Mouse (Mus musculus) ES-Bruce4 (cell line): Measurements from ENCODE around the gene Pfdn4. TPM values are rescaled to one million over a fixed set of nuclear protein-coding genes. Genes with fewer than 3 reads are reported as not detected.

Experiments
- H3K27ac ChIP-seq: 2 replicates; pipeline ENCODE4 v1.5.1; 2012; ENCODE audit warnings: low read length, inconsistent platforms; ENCODE audit not compliant: insufficient read depth
- H3K27me3 ChIP-seq: 2 replicates; pipeline ENCODE4 v1.6.1; 2012; ENCODE audit warnings: mild to moderate bottlenecking, low read length, inconsistent platforms; ENCODE audit not compliant: control insufficient read depth, poor library complexity, insufficient read depth, severe bottlenecking
- H3K36me3 ChIP-seq: 2 replicates; pipeline ENCODE4 v1.6.1; 2012; ENCODE audit warnings: inconsistent platforms, mild to moderate bottlenecking, low read length, moderate library complexity; ENCODE audit not compliant: control insufficient read depth, poor library complexity, insufficient read depth, severe bottlenecking
- H3K4me1 ChIP-seq: one replicate; pipeline ENCODE4 v1.8.1; 2011; ENCODE audit warnings: low read length; ENCODE audit not compliant: control insufficient read depth, insufficient read depth
- H3K4me3 ChIP-seq: 2 replicates; pipeline ENCODE4 v1.5.1; 2011; ENCODE audit warnings: low read depth, mild to moderate bottlenecking, low read length
- H3K9ac ChIP-seq: 2 replicates; pipeline ENCODE4 v1.6.1; 2012; ENCODE audit warnings: low read depth, mild to moderate bottlenecking, inconsistent platforms; ENCODE audit not compliant: poor library complexity, severe bottlenecking
- H3K9me3 ChIP-seq: replicated peaks from 2 replicates; pipeline ENCODE4 v1.6.1; 2012; ENCODE audit warnings: mild to moderate bottlenecking, low read length, inconsistent platforms; ENCODE audit not compliant: control insufficient read depth, poor library complexity, insufficient read depth, severe bottlenecking
- CTCF ChIP-seq: IDR thresholded peaks from one replicate; pipeline ENCODE4 v1.8.1; 2011; ENCODE audit warnings: low read depth, low read length
- EP300 ChIP-seq: IDR thresholded peaks from 2 replicates; pipeline ENCODE4 v1.6.1; 2011; ENCODE audit warnings: low read depth, low read length; ENCODE audit not compliant: insufficient read depth
- POLR2A ChIP-seq: IDR thresholded peaks from one replicate; pipeline ENCODE4 v1.8.1; 2011; ENCODE audit warnings: low read length; ENCODE audit not compliant: insufficient read depth
- polyA plus RNA-seq: library from polyadenylated mRNA; stranded (reverse); fragments of >200 nt; gene quantifications from 2 replicates; pipeline ENCODE4 v1.2.4, GENCODE M21; 2011; ENCODE audit warnings: low read depth; ENCODE audit not compliant: missing spikeins, insufficient read depth, insufficient read length

The Pfdn4 gene
- polyA plus RNA-seq, 1 experiment: 163 TPM

DNA sequence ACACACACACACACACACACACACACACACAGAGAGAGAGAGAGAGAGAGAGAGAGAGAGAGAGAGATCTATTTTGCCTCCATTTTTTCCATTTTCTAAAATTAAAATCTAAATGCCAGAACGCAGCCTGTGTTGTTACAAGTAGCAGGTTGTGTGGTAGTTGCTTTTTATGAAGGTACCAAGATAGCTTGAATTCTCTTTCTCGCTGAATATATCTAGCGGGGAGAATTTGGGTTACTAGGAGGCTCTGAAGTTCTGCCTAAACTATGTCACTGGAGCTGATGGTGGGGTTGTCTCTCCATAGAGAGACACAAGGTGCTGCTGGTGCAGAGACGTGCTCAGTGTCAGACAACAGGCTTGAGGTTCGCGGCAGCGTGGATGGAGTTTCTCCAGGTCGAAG is 68.8 kb downstream of the Pfdn4 start:
- H3K4me1 ChIP-seq: no peaks in the 10 kb centered on the region
- H3K27ac ChIP-seq: no peak overlapping the region
- H3K9ac ChIP-seq: no peak overlapping the region
- TF ChIP-seq CTCF (no peak), EP300 (no peak), POLR2A (no peak)
- H3K9me3 ChIP-seq: no peaks in the 10 kb centered on the region
- no peaks in the 10 kb centered on the region for H3K36me3 ChIP-seq
- H3K27me3 ChIP-seq: no peaks in the 10 kb centered on the region
- no peak overlapping the region for H3K4me3 ChIP-seq

Other genes starting within 250 kb of the Pfdn4 start
- 2.9 and 3.5 TPM in 2 replicates for gene Bcas1, start 68.6 kb upstream of the Pfdn4 start, polyA plus RNA-seq
- gene Cyp24a1, start 717 bp downstream of the Pfdn4 start, polyA plus RNA-seq: not detected in 2 replicates
- gene 4930470P17Rik, start 105.6 kb downstream of the Pfdn4 start, polyA plus RNA-seq: not detected in 2 replicates
- 1.4 TPM in 2 replicates for gene Dok5, start 235.4 kb downstream of the Pfdn4 start, polyA plus RNA-seq